Mouse (Mus musculus): ENCODE measurements around the gene Col4a2. TPM values are rescaled to one million over a fixed set of nuclear protein-coding genes. Genes with fewer than 3 reads are reported as not detected.
A peak's percentile ranks its signal among the peaks of the same experiment; 100 is the strongest.

Gene Col4a2
- total RNA-seq, 2 experiments from 2014 or later = 0.26 to 0.52 TPM

DNA sequence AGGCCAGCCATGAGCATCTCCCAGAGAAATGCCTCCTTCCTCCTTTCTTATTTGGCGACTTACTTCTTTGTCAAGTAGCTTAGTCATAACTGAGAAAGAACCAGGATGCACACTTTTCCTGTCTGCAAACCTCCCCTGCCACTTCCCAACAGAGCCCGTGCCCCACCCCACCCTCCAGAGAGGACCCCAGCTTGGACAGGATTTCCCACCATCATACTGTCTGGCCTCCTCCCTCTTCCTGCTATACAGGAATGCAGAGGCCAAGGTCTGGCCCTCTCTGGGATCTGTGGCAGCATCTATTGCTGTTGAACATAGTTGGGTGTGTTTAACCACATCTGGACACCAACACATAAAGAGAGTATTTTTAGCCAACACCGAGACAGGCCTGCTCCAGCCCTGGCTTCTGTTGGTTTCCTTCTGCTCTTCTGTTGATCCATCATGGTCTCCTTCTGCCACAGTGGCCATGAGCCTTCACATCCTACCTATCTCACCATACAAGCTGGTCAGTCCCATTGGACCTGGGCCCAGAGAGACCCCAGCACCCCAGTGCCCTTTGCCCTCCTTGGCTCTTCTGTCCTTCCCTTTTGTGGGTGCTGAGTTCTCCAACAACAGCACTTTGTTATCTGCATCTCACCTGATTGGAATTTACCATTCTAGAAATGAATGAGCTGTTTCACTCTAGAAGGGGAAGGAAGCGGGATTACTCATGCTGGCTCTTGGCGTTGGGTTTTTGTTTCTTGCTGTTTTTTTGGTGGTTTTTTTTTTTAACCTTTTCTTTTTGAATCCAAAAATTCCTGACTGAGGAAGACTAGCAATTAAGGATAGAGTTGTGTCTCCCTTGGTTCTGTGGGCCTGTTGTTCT lies 10.3 kb downstream of the Col4a2 start:
- ATAC-seq (replicated peaks; ENCODE audit: poor library complexity, severe bottlenecking) = 0 out of 2 replicates have a peak, but pooled peaks have one; percentile 30

DNA sequence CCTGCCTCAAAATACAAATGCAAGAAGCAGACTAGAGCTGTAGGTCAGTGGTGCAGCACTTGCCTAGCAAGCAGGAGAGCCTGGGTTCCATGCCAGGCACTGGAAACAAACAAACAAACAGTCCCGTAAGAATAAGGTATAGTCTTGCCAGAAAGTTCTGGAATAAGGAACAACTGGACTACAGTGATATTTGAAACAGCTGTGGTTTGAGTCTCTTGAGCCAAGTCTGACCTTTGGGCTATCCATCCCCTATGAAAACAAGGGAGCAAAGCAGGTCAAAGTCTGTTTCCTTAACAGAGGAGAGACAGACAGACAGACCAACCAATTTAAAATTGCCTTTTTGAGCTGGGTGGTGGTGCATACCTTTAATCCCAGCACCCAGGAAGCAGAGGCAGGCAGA lies 11.1 kb downstream of the Col4a2 start:
- ATAC-seq (replicated peaks; ENCODE audit: poor library complexity, severe bottlenecking) = no peak

DNA sequence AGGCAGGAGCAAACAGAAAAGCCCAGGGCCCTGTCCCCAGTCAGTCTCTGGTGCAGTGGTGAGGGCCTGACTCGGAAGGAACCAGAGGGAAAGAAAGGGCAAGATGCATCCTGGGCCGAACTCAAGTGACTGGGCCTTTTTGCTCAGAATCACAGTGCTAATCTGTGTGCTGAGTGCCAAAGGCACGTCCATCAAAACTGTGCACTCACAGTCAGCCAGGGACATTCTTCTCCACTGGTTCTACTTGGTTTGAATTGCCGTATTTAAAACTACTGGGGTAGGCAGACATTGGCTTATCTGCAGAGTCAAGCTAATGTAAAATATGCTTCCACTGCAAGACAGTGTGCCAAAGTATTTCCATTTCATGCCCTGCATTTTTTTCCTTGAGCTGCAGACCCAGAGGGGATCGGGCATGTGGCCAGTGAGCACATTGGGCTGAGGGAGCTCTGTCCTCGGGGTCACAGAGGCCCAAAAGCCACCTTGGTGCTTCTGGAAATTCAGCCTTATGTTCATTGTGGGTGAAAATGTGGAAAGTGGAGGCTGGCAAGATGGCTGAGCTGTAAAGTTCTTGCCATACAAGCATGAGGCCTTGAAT lies 12.3 kb downstream of the Col4a2 start:
- no peak for ATAC-seq (replicated peaks; ENCODE audit: poor library complexity, severe bottlenecking)

DNA sequence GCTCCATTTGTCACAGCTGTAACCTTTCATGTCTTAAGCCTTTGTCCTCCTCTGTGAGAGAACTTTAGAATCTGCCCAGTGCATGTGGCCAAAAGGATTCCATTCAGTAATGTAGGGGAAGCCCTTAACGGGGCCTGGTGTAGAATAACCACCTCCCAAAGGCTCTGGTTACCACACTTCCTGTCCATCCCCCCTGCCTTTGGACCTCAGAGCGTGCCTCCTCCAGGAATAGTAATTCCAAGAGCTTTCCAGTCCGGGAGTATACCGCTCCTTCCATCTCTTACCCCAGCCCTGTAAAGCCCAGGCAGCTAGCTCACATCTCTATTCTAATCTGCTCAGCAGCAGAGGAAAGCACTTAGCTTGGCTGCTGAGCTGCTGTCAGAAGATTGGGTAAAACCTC lies 14.7 kb downstream of the Col4a2 start:
- ATAC-seq (replicated peaks; ENCODE audit: poor library complexity, severe bottlenecking) = no peak

DNA sequence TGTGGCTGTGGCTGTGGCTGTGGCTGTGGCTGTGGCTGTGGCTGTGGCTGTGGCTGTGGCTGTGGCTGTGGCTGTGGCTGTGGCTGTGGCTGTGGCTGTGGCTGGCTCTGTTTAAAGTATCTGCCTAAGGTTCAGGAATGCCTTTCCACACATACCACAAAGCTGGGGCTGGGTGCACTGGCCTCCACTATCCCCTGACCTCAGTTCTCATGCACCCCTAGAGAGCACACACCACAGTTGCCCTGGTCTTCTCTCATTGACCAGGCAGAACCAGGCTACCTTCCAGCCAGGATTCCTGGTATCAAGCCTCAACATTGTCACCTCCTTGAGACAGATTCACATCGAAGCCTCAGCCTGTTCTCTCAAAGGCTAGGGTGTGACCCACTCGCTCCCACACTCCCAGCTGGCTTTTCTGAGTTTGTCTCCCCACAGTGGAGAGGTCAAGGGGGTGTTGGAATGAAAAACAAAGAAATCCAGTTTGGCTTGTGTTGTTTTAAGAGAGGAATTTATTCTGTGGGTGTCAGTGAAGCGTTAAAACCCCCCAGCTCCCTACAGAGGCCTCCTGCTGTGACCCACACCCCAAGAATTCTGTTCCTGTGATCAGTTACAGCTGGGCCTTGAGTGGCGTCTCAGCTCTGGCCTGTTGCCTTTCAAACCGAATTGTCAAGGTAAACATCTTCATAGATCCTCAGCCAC lies 15.3 kb downstream of the Col4a2 start:
- no peak for ATAC-seq (replicated peaks; ENCODE audit: poor library complexity, severe bottlenecking)

DNA sequence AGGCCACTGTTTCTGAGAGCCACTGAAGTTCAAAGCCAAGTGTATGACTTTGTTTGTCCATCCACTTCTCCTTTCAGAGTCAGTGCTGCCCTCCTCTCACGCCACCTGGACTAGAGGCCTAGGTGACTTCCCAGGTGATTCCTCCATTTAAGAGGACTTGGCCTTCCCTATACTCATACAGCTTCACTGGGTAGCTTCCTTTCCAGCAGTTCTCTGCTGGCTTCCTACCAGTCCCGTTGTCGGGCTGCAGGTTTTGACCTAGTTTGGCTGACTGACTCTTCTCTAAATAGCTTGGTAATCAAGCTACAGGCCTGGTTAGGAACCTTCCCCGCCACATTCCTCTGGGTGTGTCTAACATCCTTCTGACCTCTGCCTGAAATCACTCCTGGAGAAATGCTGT lies 19.0 kb downstream of the Col4a2 start:
- no peak for ATAC-seq (replicated peaks; ENCODE audit: poor library complexity, severe bottlenecking)

DNA sequence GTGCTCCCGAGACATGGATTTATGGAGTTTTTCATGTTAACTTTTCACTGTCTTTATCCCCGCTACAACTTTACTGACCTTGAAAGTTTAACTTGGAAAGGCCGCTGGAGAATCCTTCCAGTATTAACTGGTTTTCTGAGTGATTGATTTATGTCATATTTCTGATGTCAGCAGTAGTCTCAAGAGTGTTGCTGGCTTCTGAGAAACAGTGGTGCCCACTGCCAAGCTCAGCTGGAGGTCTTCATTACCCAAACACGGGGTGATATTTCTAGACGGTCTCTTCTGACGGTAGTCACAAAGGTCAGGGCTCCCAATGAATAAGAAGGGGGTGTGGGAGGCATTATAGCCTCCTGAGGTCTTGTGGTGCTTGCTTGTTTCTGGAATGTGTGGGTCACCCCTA lies 21.1 kb downstream of the Col4a2 start:
- ATAC-seq (replicated peaks; ENCODE audit: poor library complexity, severe bottlenecking) = no peak

DNA sequence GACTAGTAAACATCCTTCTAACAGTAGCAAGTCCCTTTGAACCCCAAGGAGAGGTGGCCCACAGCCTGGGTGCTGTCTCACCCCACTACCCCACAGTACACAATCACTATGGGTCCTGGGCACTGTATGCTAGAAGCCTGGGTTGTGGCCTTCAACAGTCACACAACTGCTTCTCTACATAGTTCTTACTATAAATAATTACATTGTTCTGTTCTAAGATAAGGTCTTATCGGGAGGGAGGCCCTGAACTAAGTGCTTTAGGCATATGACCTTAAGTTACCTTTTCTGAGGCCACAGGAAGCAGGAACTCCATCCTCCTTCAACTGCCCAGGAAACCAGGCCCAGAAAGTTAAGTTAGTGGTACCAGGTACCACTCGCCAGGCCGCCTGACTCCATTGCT lies 21.9 kb downstream of the Col4a2 start:
- ATAC-seq (replicated peaks; ENCODE audit: poor library complexity, severe bottlenecking) = no peak

DNA sequence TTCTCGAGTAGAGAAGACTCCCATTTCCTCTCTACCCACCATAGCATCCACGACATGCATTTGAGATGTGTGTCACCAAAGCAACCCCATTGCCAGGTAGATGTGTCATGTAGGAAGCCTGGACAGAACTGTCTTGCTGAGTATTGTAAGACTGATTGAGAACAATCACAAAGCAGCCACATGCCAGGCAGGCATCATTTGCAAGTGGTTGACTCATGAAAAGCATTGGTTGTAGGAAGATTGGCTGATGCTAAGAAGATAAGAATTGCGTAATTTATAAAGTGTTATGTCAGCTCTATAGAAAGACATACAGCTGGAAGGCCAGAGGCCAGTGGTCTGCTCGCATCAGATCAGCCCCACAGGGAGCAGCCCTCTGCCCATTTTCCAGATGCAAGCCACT lies 22.6 kb downstream of the Col4a2 start:
- ATAC-seq (replicated peaks; ENCODE audit: poor library complexity, severe bottlenecking) = peak; percentile 42

DNA sequence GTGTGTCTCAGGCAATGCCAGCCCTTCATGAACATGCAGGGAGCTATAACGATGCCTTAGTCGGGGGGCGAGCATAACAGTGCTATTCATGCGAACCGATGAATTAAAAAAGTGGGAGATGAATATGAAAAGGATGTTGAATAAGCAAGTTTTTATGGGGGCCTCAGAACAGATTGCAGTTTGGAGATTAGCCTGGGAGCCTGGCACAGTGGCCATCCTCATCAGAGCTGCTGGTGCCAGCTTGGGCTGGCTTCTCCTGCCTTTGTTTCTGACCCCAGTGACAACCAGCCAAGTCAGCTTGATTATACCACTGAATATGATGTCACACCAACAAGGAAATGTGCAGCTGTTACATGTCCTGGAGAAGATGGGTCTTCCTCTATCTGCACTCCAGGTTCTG lies 23.7 kb downstream of the Col4a2 start:
- no peak for ATAC-seq (replicated peaks; ENCODE audit: poor library complexity, severe bottlenecking)

DNA sequence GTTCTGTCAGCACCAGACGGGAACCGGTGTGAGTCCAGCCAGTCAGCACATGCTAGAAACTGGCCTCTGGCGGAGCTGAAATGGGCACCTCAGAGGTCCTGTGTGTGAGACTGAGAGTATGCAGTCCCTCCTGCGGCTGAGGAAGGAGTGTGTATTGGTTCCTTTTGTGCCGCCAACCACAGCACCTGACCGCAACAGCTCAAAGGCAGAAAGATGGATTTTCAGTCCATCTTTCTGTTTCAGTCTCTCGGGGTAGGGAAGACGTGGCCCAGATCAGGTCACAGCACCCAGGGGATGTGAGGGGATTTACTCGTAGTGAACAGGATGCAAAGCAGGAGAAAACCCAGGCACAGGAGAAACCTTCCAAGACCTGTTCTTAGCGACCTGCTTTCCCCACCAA lies 25.0 kb downstream of the Col4a2 start:
- ATAC-seq (replicated peaks; ENCODE audit: poor library complexity, severe bottlenecking) = 0 out of 2 replicates have a peak, but pooled peaks have one; percentile 13

DNA sequence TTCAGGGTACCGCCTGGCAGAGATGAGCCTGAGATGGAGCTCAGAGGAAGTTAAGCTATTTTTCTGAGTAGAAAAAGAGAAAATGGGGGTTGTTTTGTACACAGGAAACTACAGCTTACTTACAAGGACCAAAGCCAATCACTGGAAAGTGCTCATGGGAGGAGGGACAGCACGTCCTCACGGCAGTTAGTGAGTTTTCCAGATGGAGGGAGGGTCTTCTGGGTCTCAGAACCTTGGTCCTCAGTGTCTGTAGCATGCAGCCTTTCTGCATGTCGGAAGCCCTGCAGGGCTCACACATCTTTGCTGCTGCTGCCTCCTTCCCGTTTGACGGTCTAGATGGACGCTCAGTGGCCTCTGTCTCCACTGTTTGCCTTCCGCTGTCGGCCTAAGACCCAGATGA lies 25.9 kb downstream of the Col4a2 start:
- no peak for ATAC-seq (replicated peaks; ENCODE audit: poor library complexity, severe bottlenecking)

DNA sequence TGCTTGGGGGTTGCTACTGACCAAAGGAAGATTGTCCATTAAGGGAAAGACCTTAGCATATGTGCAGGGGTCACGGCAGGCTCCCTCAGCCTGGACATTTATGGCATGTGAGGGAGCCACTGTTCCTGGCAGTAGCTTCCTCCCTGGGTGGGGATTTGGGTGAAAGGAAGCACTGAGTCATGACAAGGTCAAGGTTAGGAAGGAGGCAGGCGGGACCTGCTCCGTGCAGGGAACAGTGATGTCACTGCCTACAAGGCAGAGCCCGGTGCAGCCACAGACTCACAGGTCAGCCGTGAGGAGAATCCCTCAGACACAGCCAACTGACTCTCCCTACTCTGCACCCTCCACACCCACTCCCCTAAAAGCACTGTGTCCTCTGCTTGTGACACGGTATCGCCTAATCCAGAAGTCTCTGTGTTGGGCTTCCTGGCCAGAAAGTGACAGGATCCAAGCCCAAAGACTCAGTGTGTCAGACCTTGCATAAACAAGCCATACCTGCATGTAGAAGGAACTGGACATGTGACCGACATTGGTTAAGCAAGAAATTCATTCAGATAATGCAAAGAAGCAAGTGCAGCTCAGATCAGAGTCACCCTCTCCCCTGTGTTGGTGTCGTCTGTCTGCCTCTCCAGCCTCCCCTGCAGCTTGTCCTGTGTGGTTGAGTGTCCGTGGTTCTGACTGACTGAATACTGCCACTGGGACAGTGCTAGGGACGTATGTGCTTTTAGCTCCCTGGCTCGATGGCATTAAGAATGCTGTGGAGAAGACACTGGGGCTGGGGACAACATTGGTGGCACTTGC lies 27.9 kb downstream of the Col4a2 start:
- ATAC-seq (replicated peaks; ENCODE audit: poor library complexity, severe bottlenecking) = peak; percentile 64

DNA sequence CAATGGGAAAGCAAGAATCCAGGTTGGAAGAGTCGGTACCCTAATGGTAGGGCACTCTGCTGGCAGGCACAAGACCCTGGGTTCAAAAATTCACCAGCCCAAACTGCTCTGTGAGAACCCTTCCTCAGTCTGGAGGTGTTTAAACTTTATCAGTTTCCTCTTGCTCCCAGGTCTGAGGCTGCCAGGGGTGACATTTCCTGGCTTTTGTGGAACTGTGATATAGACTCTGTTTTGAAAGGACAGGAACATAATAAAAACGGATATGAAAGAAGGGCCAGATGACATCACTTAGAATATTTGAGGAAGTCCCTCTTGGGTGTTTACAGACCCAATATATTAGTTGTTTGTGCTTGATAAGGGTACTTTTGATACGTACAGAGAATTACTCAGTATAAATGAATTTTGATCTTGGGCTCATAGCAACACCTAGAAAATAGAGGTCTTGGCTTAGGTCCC lies 28.5 kb downstream of the Col4a2 start:
- peak; percentile 73 for ATAC-seq (replicated peaks; ENCODE audit: poor library complexity, severe bottlenecking)

DNA sequence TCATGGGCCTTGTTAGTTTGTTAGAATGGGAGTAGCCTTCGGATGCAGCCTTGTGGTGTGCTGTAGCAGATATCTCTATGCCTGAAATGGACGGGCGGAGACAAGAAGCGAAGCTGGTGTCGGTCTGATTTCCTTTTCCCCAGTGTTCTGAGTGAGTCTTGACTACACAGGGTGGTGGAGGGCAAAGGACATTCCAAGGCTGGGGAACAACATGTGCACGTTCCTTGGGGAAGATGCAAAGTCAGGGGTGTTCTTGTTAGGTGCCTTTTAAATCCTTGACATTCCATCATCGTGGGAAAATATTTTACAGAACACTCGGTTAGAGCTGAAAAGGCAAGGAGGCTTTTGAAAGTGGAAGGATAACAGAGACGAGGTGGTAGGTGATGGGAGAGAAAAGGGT lies 31.9 kb downstream of the Col4a2 start:
- no peak for ATAC-seq (replicated peaks; ENCODE audit: poor library complexity, severe bottlenecking)

DNA sequence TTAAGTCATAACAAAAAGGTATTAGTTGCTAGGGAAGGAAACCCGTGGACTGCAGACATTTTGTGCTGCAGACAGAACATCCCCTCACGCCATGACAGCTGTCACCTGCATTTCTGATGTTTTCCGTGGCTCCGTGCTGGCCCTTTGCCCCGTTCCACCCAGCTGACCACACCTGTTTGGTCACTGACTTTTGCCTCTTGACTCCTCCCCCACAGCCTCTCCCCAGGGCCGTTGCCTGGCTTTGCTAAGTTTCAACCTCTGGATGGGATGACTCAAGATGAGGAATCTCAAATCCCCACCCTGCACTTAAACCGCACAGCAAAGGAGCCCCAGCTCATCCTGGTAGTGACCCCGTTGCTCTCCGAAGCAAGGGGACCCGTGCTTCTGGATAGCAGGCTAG lies 33.6 kb downstream of the Col4a2 start:
- no peak for ATAC-seq (replicated peaks; ENCODE audit: poor library complexity, severe bottlenecking)

DNA sequence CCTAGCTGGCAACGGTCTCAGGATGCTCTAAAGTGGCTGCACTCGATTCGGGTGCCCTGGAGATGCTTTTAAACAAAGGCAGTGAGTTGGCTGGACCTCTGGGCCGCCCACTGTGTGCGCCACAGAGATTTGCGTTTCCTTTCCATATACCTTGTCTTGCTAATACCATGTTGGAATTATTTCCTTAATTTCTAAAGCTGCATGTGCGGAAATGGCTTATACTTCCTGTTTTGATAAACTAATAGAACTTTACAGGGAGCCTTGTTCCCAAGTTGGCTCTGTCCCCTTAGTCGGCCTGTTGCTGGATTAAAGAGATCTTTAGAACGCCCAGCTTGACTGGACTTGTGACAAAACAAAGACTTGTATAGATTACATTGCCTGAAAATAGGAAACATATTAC lies 35.1 kb downstream of the Col4a2 start:
- ATAC-seq (replicated peaks; ENCODE audit: poor library complexity, severe bottlenecking) = peak; percentile 30; the same call in 1 of the 2 replicates

DNA sequence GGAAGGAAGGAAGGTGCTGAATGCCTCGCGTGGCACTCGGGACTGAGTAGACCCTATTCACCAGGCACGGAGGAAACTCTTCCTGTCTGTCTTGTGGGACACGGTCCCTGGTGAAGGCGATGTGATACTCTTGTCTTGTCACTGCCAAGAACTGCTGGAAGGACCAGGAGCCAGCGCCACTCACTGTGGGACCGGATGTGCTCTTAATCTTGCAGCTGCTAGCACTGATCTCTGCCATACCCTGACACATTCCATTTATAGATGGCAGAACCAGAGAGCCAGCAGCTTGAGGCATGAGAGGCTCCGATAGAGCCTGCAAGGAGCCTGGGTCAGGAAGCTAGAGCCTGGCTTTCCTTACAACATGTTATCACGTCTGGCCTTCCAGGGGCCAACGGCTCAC lies 36.0 kb downstream of the Col4a2 start:
- ATAC-seq (replicated peaks; ENCODE audit: poor library complexity, severe bottlenecking) = no peak

DNA sequence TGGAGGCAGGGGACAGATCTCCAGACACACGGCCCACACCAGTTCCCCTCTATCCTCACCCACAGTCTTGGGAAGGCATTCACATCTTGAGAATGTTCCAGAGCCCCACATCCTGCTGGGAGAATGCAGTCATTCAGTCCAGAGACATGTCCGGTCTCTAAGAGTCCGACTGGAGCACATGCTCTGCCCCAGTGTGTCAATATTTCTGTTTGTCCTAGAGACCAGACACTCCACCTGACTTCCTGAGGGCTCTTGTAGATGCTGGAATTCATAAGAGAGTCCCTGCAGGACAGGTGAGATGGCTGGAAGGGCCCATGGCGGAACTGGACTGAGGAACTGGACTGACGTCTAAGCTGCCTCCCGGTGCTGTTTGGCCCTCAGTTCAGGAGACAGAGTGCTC lies 38.8 kb downstream of the Col4a2 start:
- no peak for ATAC-seq (replicated peaks; ENCODE audit: poor library complexity, severe bottlenecking)

DNA sequence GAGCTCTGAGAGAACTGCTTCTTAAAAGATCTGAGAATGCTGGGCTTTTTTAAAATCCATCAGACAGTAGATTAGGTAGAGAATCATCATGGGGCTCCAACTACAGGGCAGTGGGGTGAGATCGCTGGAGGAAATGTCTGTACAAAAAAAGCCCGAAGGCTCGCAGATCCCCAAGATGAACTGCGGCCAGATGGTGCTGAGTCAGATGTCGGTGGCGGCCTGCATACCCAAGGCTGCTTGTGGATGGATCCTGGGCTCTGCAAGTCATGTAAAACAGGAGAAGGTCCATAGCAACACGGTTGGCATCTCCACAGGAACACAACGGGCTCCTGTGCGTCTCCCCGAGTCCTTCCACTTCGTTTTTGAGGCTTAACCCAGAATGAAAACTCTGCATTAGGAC lies 39.9 kb downstream of the Col4a2 start:
- no peak for ATAC-seq (replicated peaks; ENCODE audit: poor library complexity, severe bottlenecking)
